13 mouse cellular contexts compared by ENCODE assay signal in genomic region chr19:16491497-16491896, GRCm38 (mm10). TPM values are rescaled to one million over a fixed set of nuclear protein-coding genes. Genes with fewer than 3 reads are reported as not detected.
A peak's percentile ranks its signal among the peaks of the same experiment; 100 is the strongest.
DNase-seq lines count a peak whose midpoint lies in the region; ATAC-seq lines count a peak whose summit lies in the region.
"Had no signal": no experiment of that assay in that cellular context is flagged by ENCODE, and none has a peak within 500 bp of the region (broad histone marks: within the 10 kb centered on the region; RNA-seq: fewer than 3 reads in every experiment).

No protein-coding gene starts in this region.

- DNase-seq in forebrain, embryonic 10.5 days (ENCODE audit: extremely low spot score, low spot score), result peak; percentile 25
- peak; percentile 13 for DNase-seq in neural tube, embryonic 10.5 days (ENCODE audit: extremely low spot score, low spot score)
- DNase-seq in layer of hippocampus, adult 9-10 months (ENCODE audit: low spot score), result no peak
- DNase-seq in urinary bladder, postnatal 10 days (ENCODE audit: low spot score), result no peak
- no peak for DNase-seq in left cerebral cortex, postnatal 36 days (ENCODE audit: low spot score in 2 of 2)
- DNase-seq: adrenal gland, adult 8-10 months; gastrocnemius, adult 2 months had no signal

- no peak overlapping the region for H3K4me3 ChIP-seq in forebrain, embryonic 10.5 days
- H3K4me3 ChIP-seq in forebrain, embryonic 15.5 days, result no peak overlapping the region
- H3K4me3 ChIP-seq in neural tube, embryonic 15.5 days (replicated peaks), result no peak overlapping the region
- H3K4me3 ChIP-seq in forebrain, embryonic 16.5 days (replicated peaks; ENCODE audit: low read length), result no peak overlapping the region
- H3K4me3 ChIP-seq: gastrocnemius, adult 2 months; heart, embryonic 10.5 days; stomach, embryonic 15.5 days had no signal

- H3K9me3 ChIP-seq in forebrain, embryonic 10.5 days, result no peaks in the 10 kb centered on the region
- no peaks in the 10 kb centered on the region for H3K9me3 ChIP-seq in forebrain, embryonic 15.5 days
- H3K9me3 ChIP-seq in neural tube, embryonic 15.5 days (replicated peaks), result no peaks in the 10 kb centered on the region
- no peaks in the 10 kb centered on the region for H3K9me3 ChIP-seq in forebrain, embryonic 16.5 days (ENCODE audit: control insufficient read depth, low read length)
- H3K9me3 ChIP-seq: heart, embryonic 10.5 days; stomach, embryonic 15.5 days had no signal

- no peaks in the 10 kb centered on the region for H3K36me3 ChIP-seq in forebrain, embryonic 10.5 days (replicated peaks)
- H3K36me3 ChIP-seq in forebrain, embryonic 15.5 days, result no peaks in the 10 kb centered on the region
- no peaks in the 10 kb centered on the region for H3K36me3 ChIP-seq in neural tube, embryonic 15.5 days
- no peaks in the 10 kb centered on the region for H3K36me3 ChIP-seq in forebrain, embryonic 16.5 days (ENCODE audit: control insufficient read depth, insufficient read depth)
- H3K36me3 ChIP-seq: heart, embryonic 10.5 days; stomach, embryonic 15.5 days had no signal

- H3K4me1 ChIP-seq in forebrain, embryonic 10.5 days, result peaks cover 25% of the 10 kb centered on the region
- 0 out of 2 replicates have a peak, but pooled peaks cover 6% of the 10 kb centered on the region for H3K4me1 ChIP-seq in forebrain, embryonic 15.5 days
- H3K4me1 ChIP-seq in neural tube, embryonic 15.5 days, result 0 out of 2 replicates have a peak, but pooled peaks cover 3% of the 10 kb centered on the region
- peaks cover 6% of the 10 kb centered on the region for H3K4me1 ChIP-seq in forebrain, embryonic 16.5 days (replicated peaks; ENCODE audit: control insufficient read depth, insufficient read depth, low read length)
- H3K4me1 ChIP-seq: heart, embryonic 10.5 days; stomach, embryonic 15.5 days had no signal

- no peak for ATAC-seq in forebrain, embryonic 15.5 days (replicated peaks)
- no peak for ATAC-seq in neural tube, embryonic 15.5 days (ENCODE audit: low FRiP score)
- ATAC-seq in forebrain, embryonic 16.5 days, result peak; percentile 20; the same call in 1 of the 2 replicates

- H3K9ac ChIP-seq in forebrain, embryonic 15.5 days (replicated peaks), result no peak overlapping the region
- no peak overlapping the region for H3K9ac ChIP-seq in neural tube, embryonic 15.5 days (replicated peaks)
- H3K9ac ChIP-seq in forebrain, embryonic 16.5 days (replicated peaks; ENCODE audit: low read depth, low read length), result no peak overlapping the region
- H3K9ac ChIP-seq: stomach, embryonic 15.5 days had no signal

- H3K4me2 ChIP-seq in forebrain, embryonic 15.5 days (replicated peaks), result no peak overlapping the region
- no peak overlapping the region for H3K4me2 ChIP-seq in neural tube, embryonic 15.5 days
- no peak overlapping the region for H3K4me2 ChIP-seq in forebrain, embryonic 16.5 days (ENCODE audit: low read length)
- H3K4me2 ChIP-seq: liver, embryonic 11.5 days; stomach, embryonic 15.5 days had no signal

- H3K27me3 ChIP-seq in forebrain, embryonic 10.5 days (ENCODE audit: poor library complexity, severe bottlenecking), result no peaks in the 10 kb centered on the region
- no peaks in the 10 kb centered on the region for H3K27me3 ChIP-seq in forebrain, embryonic 15.5 days
- no peaks in the 10 kb centered on the region for H3K27me3 ChIP-seq in neural tube, embryonic 15.5 days (replicated peaks)
- no peaks in the 10 kb centered on the region for H3K27me3 ChIP-seq in forebrain, embryonic 16.5 days (replicated peaks; ENCODE audit: control insufficient read depth, insufficient read depth, low read length)
- H3K27me3 ChIP-seq: stomach, embryonic 15.5 days had no signal

- peak overlapping the region; percentile 83 for H3K27ac ChIP-seq in forebrain, embryonic 10.5 days
- no peak overlapping the region for H3K27ac ChIP-seq in forebrain, embryonic 15.5 days (replicated peaks)
- H3K27ac ChIP-seq in neural tube, embryonic 15.5 days (replicated peaks), result no peak overlapping the region
- no peak overlapping the region for H3K27ac ChIP-seq in forebrain, embryonic 16.5 days (ENCODE audit: low read length)
- H3K27ac ChIP-seq: gastrocnemius, adult 2 months; heart, embryonic 10.5 days; stomach, embryonic 15.5 days had no signal

- intact Hi-C loops in left cerebral cortex, postnatal 36 days (cut with DNase I), result no loop called here

- 9% methylated on average over 7 of the region's 7 CpGs for WGBS in forebrain, embryonic 10.5 days
- WGBS in forebrain, embryonic 15.5 days, result 9% methylated on average over 7 of the region's 7 CpGs
- 16% methylated on average over 7 of the region's 7 CpGs for WGBS in neural tube, embryonic 15.5 days
- 6% methylated on average over 7 of the region's 7 CpGs for WGBS in forebrain, embryonic 16.5 days

RNA-seq across cellular contexts. Expression of gene Gna14, which starts 55.9 kb away (rescaled TPM):
- polyA plus RNA-seq in forebrain, embryonic 10.5 days (2016; fragmentation: Nextera tagmentation; extraction: Ambion mirVana), result 2.6 and 3.5 TPM in 2 replicates
- polyA plus RNA-seq in forebrain, embryonic 15.5 days (2015; fragmentation: Nextera tagmentation; extraction: Ambion mirVana), result 1.3 TPM in 2 replicates
- 2.6 and 3.3 TPM in 2 replicates for polyA plus RNA-seq in neural tube, embryonic 15.5 days (2015; fragmentation: Nextera tagmentation; extraction: Ambion mirVana)
- 1.1 and 1.3 TPM in 2 replicates for polyA plus RNA-seq in forebrain, embryonic 16.5 days (2015; fragmentation: Nextera tagmentation; extraction: Ambion mirVana)
- total RNA-seq in left cerebral cortex, postnatal 36 days (2021), result under 1 TPM; 0.16 to 0.30 TPM

Comparison
In these comparisons a context has a peak if more than half of its experiments do, and no peak if none do; other contexts are left out.
1. DNase-seq: peak in forebrain, embryonic 10.5 days (single experiment) and neural tube, embryonic 10.5 days (single experiment); none in layer of hippocampus, adult 9-10 months (single experiment), urinary bladder, postnatal 10 days (single experiment) and left cerebral cortex, postnatal 36 days (0 of 2).